Mouse (Mus musculus): Measurements from ENCODE around the gene Mob3b.

Gene Mob3b

GRCm38 (mm10) chr4:35060401-35060800 lies 96.9 kb downstream of the Mob3b start:
- no peak for DNase-seq

GRCm38 (mm10) chr4:35054362-35054761 lies 102.9 kb downstream of the Mob3b start:
- DNase-seq: no peak

DNA sequence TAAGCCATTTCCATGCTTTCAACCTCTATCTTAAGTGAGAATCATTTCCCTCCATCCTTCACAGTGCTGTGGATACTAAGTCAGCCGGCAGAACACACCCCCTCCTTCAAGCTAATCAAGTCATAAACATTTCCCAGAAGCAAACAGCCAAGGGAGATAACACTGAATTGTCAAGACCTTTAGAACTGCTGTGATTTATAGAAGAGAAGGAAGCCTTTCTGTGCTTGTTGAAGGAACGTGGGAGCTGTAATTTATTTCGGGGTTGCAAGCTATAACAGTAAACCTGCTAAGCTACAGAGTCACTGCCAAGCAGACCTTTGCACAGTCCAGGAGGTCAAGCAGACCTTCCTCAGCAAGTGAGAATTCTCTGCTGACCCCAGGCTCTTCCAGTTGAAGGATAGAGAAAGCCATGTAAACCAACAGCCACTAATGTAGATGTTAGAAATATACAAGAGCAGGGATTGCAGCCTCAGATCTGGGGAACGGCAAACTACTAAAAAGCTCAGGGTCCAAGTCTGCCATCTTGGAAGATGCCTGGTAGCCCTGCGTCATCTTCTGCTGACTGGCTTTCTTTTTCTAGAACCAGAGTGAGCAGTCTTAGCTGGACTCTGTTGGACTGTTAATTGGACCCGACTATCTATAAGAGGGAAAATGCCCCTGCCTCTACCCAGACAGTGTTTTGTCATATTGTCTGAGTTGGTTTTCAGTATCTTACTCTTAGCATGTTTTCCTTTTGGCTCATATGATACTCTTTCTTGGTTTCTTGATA lies 104.9 kb downstream of the Mob3b start:
- DNase-seq: no peak

GRCm38 (mm10) chr4:35051152-35051551 lies 106.1 kb downstream of the Mob3b start:
- DNase-seq: no peak

- no peak for DNase-seq
Measured at GRCm38 (mm10) chr4:35049742-35050058, 107.6 kb downstream of the Mob3b start.

- DNase-seq: no peak
Measured at GRCm38 (mm10) chr4:35049036-35049741, 108.1 kb downstream of the Mob3b start.

GRCm38 (mm10) chr4:35040896-35041295 lies 116.4 kb downstream of the Mob3b start:
- DNase-seq: no peak

DNA sequence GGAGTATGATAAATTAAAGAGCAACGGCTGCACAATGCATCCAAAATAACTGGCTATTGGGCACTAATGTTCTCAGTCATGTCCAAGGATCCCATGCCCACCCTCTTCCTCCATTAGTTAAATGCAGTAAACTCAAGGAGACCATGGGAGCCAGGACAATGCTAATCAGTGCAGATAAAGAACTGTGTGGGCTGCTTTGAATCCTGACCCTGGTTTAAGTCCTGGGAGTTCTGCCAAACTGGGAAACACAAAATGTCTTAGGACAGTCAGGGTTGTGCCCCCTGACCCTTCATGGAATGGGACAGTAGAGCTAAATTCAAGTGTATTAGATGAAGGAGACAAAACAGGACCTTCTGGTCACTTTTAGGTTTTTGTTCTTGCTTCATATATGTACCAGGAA lies 117.0 kb downstream of the Mob3b start:
- DNase-seq: no peak

- no peak for DNase-seq
Measured at GRCm38 (mm10) chr4:35037824-35038223, 119.5 kb downstream of the Mob3b start.

- no peak for DNase-seq
Measured at GRCm38 (mm10) chr4:35034504-35035290, 122.6 kb downstream of the Mob3b start.

GRCm38 (mm10) chr4:35032758-35033157 lies 124.5 kb downstream of the Mob3b start:
- DNase-seq: no peak

DNA sequence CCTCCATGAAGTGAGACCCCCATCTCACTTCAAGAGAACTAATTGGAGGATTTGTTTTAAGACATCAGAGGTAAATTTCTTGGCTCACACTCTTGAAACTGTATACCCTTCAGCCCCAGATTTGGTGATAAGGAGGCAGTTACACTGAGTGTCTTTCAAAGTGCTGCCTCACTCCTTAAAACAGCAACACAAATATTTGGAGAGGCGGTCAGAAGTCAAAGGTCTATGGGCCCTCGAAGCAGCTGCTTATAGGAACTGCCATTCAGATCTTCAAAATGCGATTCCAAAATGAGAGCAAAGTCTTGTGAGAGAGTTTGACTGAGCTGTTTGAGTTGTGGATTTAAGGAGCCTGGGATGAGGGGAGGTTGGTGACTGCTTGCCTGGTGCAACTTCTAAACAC lies 125.7 kb downstream of the Mob3b start:
- DNase-seq: no peak

DNA sequence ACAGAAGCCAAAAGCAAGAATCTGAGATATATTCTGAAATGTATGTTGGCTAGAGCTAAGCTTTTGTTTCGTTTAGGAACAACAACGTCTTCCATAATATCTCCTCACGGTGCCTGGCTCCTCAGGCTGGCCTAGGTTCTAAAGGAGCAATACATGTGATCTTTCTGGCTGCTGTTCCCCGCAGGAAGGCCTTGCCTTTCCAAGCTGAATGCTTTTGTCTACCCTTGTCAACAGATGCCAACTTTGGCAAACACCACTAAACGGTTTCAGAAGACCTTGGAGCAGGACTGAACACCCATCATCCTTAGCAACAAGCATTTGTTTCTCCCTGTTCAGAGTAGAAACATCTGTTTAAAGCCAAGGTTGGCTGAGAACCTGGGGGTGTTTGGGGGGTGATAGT lies 126.1 kb downstream of the Mob3b start:
- DNase-seq: no peak

- DNase-seq: no peak
Measured at GRCm38 (mm10) chr4:35018416-35018815, 138.9 kb downstream of the Mob3b start.

GRCm38 (mm10) chr4:35012401-35013307 lies 144.6 kb downstream of the Mob3b start:
- no peak for DNase-seq

GRCm38 (mm10) chr4:35006541-35007260 lies 150.6 kb downstream of the Mob3b start:
- DNase-seq: no peak

- no peak for DNase-seq
Measured at GRCm38 (mm10) chr4:35006056-35006455, 151.2 kb downstream of the Mob3b start.

GRCm38 (mm10) chr4:35005068-35005769 lies 152.1 kb downstream of the Mob3b start:
- DNase-seq: no peak

GRCm38 (mm10) chr4:35004473-35004872 lies 152.8 kb downstream of the Mob3b start:
- no peak for DNase-seq

GRCm38 (mm10) chr4:35003550-35004326 lies 153.5 kb downstream of the Mob3b start:
- DNase-seq: no peak

All from thymus, adult 18-20 months (tissue).